Mouse (Mus musculus) spleen, adult 18-20 months (tissue): ENCODE data around the gene Ddn.
"Not testable (repeated sequence)": the region's sequence is repeated elsewhere in the genome, so short reads cannot be mapped to it uniquely, and the experiment has no call there.

Source experiments
- DNase-seq, 2 experiments: peaks; one replicate each; pipeline ENCODE4 v3.0.0; 2022; ENCODE audit warnings: mixed read lengths in 2 of 2

Ddn gene

DNA sequence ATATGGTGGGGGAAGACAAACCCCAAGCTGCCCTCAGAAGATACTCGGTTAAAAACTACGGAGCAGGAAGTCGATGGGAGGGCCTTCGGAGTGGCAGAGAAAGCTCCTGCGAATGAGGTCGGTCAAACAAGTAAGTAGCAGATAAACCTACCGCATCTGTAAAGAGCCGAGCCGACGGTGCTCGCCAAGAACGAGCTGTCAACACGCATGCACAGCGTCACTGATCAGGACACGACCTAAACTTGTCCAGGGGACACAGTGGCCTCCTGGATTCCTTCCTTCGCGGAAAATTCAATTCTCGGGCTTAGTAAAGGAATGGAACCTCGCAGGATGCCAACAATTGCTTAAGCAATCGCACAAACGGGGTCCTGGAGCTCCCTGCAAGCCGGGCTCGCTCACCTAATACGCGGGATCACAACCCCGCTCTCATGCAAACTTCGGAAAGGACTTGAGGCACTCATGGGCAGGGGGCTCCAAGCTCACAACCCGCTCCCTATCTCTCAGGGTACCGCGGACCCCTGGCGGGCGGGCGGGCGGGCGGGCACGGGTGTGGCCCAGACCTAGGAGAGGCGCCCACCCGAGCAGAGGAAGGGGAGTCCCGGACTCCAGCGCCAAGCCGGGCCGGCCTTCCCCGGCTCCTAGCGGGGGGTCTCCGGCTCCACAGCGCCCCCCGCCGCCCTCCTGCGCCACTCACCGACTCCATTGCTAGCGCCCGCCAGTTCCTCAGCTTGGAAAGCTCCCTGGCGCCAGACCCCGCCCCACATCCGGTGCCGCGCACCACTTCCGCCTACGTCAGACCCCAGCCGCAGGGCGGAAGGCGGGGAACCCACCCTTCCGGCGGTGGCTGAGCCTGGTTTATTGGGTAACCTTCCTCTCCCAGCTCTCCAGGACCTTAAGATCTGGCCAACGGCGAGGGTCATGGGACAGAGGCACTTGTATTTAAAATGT, 21.7 kb upstream of the Ddn start, which contains the start of gene Prkag1:
Prkag1 (minus strand) TSS at position 786 of the 948 bp plus-strand sequence.
- peak; percentile 95 for DNase-seq

DNA sequence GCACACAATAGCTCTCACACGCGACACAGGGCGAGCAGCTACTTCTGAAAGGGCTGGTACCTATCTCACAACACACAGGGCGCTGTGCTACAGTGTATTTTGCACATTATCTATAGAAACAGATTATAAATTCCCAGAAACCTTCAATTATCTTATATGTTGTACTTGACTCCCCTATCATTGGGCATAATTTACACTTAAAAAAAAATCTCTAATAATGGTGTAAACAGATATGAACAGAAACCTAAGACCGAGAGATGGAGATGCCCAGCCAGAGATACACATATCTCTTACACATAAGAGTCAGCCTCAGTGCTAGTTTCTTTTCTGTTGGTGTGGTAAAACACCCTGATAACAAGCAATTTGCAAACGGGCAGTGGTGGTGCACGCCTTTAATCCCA, 18.3 kb upstream of the Ddn start:
- no peak for DNase-seq

DNA sequence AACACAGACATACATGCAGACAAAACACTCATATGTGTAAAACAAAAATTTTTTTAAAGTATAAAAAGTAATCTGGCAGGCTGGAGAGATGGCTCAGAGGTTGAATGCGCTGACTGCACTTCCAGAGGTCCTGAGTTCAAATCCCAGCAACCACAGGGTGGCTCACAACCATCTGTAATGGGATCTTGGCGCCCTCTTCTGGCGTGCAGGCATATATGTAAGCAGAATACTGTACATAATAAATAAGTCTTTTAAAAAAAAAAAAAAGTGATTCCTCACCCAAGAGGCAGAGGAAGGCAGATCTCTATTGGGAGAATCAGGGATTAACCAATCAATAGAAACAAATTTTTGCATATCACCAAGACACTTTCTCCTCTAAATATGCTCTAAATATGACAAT, 14.1 kb upstream of the Ddn start:
- DNase-seq, result peak in 1 of 2 experiments; percentile 32

DNA sequence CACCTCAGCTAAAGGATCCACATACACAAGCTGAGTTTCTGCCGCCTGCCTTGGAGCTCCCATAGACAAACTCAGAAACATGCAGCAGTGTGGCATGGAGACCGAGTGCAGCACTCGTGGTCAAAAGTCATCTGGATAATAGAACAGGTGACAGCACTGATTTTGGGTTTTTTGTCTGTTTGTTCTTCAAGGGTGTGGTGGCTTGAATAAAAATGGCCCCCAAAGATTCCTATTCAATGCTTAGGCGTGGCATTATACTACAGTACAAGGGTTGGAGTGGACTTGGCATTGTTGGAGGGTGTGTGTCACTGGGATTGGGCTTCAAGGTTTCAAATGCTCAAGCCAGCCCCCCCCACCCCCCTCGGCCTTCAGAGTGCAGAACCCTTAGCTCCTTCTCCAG, 12.9 kb upstream of the Ddn start:
- DNase-seq, result no peak

DNA sequence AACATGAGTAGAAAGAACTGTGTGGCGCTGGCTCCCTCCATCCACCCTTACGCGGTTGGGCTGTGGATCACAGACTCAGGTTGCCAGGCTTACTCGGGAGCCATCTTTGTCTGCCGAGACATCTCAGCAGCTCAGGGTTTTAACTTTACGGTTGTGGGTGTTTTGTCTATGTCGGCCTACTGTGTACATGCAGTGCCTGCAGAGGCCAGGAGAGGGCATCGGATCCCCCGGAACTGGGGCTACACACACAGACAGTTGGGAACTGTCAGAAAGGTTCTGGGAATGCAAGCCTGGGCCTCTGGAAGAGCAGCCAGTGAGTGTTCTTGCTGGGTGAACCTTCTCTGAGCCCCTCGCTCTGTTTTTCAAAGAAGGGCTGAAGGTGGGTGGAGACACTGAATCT, 12.1 kb upstream of the Ddn start:
- peak in 1 of 2 experiments; percentile 49 for DNase-seq

DNA sequence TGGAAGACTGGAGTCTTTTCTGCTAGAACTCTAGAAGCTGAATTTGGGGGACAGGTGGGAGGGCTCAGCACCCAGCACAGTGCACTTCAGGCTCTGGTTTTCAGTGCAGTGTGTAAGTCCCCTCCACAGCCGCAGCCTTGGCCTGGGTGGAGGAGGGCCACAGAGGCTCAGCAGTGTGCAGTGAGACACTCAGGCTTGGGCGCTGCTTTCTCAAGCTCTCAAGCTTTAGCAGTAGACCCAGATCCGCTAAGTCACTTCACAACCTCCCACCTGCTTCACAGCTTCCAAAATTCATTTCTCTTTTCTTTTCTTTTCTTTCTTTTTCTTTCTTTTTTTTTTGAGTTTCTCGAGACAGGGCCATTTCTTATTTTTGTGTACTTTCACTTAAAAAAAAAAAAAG, 11.6 kb upstream of the Ddn start:
- DNase-seq, result no peak

DNA sequence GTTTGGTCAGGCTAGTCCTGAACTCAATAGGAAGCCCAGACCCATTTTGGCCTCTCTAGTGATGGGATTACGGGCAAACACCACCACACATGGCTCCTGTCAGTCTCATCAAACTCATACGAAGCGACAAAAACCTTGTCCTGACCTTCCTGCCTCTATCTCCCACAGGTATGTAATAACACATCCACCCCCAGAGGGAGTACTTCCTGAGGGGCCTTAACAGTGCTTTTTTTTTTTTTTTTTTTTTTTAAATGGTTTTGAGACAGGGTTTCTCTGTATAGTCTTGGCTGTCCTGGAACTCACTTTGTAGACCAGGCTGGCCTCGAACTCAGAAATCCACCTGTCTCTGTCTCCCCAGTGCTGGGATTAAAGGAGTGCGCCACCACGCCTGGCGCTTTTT, 8.9 kb upstream of the Ddn start:
- DNase-seq, result no peak

DNA sequence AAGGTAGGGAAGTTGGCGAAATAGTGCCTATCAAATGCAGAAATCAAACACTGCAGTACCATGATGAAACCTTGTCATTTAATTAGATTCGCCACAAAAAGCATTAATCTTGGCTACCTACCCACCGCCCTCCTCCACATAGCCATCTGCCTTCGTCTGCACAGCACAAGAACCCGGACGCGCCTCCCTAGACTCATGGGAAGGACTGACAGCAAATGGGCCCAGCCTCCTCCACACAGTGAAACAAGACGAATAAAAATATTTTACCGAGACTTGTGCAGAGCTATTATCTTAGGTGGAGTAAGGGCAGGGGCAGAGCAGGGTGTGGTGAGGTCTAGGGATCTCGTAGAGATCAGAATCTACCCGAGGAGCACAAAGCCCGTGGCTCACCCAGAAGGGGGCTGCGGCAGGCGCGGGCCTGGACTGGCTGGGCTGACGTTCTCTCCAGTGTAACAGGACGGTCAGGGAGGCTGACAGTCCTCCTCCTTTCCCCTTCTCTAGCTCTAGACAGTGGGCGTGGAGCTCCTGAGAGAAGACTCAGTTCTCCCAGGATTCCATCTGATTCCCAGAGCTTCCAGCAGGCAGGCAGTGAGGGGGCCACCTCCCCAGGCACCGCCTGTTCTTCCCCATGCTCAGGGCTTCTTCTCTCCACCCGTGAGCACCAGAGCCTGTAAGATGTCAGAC, 3.6 kb upstream of the Ddn start:
- no peak for DNase-seq

DNA sequence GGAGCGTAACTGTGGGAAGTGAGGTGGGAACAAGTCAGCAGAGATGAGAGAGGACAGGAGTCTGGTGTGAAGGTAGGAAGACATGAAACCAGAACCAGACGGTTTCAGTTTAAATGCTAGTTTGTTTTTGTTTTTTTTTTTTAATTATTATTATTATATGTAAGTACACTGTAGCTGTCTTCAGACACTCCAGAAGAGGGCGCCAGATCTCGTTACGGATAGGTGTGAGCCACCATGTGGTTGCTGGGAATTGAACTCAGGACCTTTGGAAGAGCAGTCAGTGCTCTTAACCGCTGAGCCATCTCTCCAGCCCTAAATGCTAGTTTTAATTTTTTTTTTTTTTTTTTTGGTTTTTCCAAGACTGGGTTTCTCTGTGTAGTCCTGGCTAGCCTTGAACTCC, 922 bp upstream of the Ddn start:
- DNase-seq, result not testable (repeated sequence)

DNA sequence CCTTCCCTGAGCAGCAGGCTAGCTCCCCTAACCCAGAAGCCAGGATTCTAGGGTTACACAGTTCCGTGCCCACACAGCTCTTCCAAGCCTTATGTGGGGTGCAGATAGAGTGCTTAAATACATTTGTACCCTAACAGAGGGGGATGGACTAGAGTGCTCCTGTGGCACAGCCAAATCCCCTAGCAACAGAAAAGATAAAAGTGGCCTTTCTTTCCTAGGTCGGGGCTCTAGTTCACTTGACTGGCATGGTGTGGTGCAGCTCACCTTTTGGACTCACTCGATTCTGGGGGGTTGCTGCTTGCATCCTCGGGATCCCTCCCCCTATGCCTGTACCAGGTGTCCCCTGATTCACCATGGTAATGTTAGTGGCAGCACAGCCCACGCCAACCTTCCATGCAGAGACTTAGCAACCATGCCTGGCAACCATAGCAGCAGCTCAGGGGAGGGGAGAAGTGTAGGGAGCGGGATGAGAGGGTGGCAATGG, 597 bp downstream of the Ddn start:
- DNase-seq, result no peak

DNA sequence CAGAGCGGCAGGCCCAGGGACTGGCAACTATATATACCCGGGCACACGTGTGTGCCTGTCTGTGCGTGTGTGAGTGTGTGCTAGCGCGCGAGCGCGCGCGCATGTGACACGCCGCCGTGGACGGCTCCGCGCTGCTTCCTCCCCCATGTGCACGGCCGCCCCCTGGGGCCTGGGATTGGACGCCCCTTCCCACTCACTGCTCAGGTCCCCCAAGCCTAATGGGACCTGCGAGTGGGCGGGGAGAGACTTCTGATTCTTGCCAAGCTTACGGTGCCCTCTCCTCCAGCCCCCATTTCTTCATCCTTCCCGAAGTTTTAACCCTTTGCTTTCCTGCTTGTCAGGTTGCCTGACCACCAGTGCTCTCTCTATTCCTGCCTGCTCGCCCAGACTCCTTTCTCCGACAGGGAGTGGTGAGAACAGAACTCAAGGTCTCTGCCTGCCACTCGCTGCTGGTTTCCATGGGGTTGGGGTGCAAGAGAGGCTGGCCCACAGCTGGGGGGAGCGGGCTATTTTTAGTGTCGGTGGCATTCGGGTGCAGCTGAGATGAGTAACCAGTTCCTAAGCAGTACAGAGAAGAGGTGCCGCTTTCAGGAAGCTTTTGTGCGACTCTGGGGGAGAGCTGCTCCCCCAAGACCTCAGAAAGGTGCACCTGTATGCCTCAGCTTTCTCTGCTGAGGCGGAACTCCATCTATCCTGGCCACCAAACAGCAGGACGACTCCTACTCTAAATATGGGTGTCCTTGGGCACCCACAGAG, 1.2 kb downstream of the Ddn start:
- DNase-seq, result peak in 1 of 2 experiments; percentile 34

DNA sequence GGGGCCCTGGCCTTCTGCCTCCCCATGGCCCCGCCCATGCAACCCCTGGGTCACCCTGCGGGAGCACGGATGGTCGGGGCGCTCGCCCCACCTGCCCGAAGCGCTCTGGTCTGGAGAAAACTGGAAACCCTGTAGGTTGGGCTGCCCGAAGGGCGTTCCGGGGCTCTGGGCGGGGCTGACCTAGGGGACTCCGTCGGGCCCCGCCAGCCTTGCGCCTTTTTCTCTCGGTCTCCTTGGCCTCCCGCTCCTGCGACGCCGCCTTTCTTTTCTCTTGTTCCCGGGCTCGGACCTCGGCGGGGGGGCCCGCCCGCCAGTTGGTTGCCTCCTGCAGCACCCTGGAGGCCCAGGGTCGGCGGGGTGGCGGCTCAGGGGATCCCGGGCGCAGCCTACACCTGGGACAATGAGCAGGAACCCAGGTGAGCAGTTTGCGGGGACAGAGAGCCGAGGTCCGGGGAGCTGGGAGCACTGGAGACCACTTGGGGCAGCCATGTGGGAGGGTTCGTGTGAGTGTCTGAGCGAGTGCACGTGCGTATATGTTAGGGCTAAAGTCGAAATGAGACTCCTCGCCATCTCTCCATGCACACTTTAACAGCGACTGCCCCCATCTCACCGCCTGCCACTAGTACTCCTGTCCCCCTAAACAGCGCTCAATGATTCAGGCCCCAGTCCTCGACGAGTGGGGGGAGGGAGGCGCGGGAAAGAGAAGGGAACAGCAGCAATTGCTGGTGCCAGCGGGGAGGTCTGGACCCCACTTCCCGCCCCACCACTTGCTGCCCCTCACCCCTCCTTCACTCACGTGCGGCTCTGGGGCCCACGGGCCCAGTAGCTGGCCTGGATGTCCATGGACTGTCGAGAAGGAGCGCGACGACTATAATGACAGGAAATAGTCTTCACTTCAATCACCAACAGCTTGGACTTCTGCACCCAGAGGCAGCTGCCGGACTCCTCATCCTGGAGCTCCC, 2.2 kb downstream of the Ddn start:
- DNase-seq, result no peak

DNA sequence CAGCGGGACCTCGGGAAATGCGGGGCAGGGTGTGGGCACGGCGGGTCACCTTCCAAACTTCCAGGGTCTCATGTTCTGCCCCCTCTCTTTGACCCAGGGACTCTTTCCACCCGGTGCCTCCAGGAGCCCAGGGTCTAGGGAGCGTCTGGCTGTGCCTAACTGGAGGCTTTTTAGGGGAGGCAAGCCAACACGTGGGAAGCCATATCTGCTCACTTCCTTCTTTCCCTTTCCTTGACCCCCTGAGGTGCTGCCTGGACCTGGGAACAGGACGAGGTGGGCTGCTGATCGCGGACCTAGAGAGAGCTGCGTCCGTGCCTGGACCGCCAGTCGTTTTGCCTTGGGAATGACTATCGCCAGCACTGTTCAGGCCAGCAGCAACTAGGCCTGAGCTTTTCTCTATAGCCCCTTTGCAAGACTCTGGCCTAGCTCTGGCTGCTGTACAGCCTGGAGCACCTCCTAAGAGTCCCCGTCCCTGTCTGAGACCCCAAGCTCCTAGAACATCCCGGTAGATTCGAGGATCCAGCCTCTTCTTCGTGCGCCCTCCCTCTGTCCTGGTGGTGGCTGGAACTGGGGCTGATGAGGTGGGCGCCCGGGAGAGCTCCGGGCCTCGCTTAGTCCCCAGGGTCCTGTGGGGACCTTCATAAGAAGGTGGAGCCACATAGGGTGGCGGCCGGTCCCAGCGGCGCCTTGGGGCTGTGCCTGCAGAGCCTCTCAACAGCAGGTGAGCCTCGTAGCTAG, 3.0 kb downstream of the Ddn start:
- DNase-seq, result no peak

DNA sequence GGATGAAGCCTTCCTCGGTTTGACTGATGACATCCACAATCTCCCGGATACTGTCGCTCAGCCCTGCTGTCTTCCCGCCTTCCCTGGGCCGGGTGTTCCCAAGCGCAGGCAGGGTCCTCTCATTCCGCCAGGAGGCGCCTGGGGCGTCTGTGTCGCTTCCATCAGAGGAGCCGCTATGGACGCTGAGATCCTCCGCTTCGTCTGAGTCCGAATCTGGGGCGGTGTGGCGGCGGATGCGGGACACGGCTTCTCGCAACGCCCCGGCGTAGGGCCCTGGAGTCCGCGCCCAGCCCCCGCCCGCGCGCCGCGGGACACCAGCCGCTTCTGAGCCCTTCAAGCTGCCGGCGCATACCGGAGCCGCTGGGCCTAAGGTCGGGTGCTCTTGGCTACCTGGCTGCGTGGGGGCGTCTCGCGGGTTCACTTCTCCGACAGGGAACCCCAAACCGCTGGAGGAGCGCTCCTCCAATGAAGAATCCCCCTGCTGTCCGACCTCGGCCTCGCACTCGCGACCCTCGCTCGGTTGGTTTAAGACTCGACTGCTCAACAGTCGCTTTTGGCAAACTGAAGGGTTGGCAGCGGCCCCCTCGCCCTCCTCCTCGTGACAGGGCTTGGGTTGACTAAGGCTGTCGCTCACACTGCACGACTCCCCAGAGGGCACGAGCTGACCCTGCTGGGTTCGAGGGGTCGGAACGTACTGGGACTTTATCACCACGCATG, 3.8 kb downstream of the Ddn start:
- peak in 1 of 2 experiments; percentile 50 for DNase-seq

DNA sequence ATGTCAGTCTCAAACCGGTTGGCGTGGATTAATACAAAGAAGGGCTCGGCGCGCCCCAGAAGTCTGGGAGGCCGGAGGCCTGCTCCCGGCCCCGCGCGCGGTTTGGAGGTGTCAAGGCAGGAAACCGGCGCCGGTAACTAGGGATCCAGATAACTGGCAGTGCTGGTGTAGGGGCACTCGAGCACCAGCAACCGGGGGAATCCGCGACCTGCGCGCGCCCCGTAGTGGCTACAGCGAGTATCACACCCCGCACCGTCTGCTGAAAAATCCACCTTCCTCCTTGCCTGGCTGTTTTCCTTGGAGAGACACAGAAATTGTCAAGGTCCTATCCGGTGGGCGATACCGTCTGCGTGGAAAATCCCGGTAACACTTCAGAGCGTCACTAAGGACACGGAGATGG, 5.2 kb downstream of the Ddn start:
- DNase-seq, result peak; percentile 40 to 81

DNA sequence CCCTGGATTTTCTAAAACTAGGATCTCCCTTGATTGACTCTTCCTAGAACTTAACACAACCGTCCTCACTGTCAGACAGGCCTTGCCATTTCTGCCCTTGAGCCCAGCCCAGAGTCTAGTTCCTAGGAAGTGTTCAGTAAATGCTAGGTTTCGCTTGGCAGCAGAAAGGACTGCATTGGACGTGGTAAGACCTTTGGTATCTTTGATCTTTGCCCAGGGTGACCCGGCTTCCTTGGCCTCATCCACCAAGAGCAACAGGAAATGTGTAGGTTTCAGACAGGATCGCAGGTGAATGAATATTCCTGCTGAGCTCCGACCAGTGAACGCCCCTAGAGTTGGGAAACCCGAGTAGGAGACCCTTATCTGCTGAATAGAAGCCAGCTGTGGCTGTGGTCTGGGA, 6.4 kb downstream of the Ddn start:
- no peak for DNase-seq

DNA sequence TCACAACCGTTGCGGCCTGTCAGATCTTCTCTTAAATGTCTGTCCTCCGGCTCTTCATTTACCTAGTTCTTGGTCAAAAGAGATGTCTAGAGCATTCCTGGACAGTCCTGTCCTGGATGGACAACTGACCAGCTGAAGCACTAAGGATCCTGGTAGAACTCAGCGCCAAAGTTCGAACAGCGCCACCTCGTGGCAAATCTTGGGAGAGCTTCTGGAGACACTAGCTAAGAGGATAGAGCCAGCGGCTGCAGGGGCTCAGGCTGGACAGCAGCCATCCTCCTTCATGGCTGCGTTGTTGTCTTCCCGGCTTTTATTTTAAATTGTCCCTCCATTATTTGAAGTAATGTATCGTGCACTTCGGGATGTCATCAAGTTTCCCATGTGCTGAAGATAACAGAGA, 9.9 kb downstream of the Ddn start:
- DNase-seq, result peak in 1 of 2 experiments; percentile 79

DNA sequence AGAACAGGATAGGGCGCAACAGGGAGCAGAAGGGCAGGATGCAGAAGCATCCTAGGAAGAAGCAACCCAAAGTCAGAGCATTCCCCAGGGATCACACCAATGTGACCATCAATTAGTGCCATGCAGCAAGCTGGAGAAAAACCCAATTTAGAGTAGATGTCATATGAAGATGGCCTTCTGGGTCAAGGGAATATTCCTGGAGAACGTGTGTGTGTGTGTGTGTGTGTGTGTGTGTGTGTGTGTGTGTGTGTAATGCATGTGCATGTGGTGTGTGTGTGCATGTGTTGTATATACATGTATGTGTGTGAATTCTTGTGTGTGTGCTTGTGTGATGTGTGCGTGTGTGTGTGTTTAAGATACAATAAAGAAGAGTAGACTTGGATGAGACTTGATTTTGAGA, 10.4 kb downstream of the Ddn start:
- no peak for DNase-seq

DNA sequence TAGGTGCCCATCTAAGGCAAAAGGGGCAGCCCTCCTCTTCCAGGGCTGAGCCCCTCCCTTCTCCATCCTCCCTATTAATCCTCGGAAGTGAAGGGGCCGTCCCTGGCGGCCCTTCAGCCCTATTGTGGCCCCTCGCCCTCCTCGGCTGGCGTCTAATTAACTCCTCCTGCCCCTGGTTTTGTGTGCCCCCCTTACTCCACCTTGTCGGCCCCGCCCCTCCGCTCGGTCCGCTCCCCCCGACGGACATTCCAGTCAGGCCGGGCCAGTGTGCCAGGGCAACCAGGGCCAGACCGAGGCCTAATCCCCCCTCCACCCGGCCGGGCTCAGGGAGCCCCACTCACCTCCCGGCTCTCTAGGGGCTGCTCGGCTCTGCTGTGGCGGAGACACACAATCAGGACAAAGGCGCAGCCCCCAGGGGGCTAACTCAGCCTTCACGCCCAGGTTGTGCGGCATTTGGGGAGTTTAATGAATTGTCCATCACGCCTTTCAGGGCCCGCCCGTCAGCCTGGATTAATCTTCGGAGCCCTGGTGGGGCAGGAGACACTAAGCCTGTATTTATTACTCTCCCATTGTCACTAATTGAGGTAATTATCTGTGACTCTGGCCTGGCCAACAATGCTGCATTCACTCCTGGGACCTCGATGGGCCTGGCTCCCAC, 11.3 kb downstream of the Ddn start:
- DNase-seq, result no peak
